Mouse (Mus musculus) heart, adult 2 months (tissue): Measurements from ENCODE around the gene Stc2. TPM values are rescaled to one million over a fixed set of nuclear protein-coding genes. Genes with fewer than 3 reads are reported as not detected.

Source experiments
- DNase-seq, 2 experiments: peaks; one replicate each; pipeline ENCODE4 v3.0.0; 2021
- H3K27ac ChIP-seq: fragments of 200-600 bp; 2 replicates; pipeline ENCODE4 v1.8.1; 2022
- H3K27me3 ChIP-seq: fragments of 200-500 bp; 2 replicates; pipeline ENCODE4 v1.6.1; 2012; ENCODE audit warnings: mild to moderate bottlenecking, low read length, inconsistent platforms, mixed read lengths; ENCODE audit not compliant: control insufficient read depth, insufficient read depth
- H3K36me3 ChIP-seq: fragments of 200-500 bp; 2 replicates; pipeline ENCODE4 v1.6.1; 2012; ENCODE audit warnings: low read length, inconsistent platforms; ENCODE audit not compliant: control insufficient read depth, insufficient read depth
- H3K4me1 ChIP-seq: fragments of 200-500 bp; 2 replicates; pipeline ENCODE4 v1.6.1; 2011; ENCODE audit warnings: low read length; ENCODE audit not compliant: control insufficient read depth, insufficient read depth
- H3K4me3 ChIP-seq: fragments of 200-600 bp; 2 replicates; pipeline ENCODE4 v1.8.1; 2022
- H3K79me2 ChIP-seq: fragments of 200-500 bp; replicated peaks from 2 replicates; pipeline ENCODE4 v1.6.1; 2012; ENCODE audit warnings: mild to moderate bottlenecking, inconsistent platforms, low read length, moderate library complexity, mixed read lengths; ENCODE audit not compliant: control insufficient read depth, insufficient read depth
- H3K9ac ChIP-seq: fragments of 200-500 bp; 2 replicates; pipeline ENCODE4 v1.6.1; 2012; ENCODE audit warnings: low read depth, mild to moderate bottlenecking, control low read depth, inconsistent platforms, low read length, mixed read lengths
- CTCF ChIP-seq: fragments of 200-600 bp; IDR thresholded peaks from 2 replicates; pipeline ENCODE4 v1.8.1; 2022; ENCODE audit warnings: antibody characterized with exemption, mild to moderate bottlenecking, moderate library complexity
- EP300 ChIP-seq: fragments of 200-500 bp; IDR thresholded peaks from 2 replicates; pipeline ENCODE4 v1.6.1; 2011; ENCODE audit warnings: low read depth, low read length, control low read depth; ENCODE audit not compliant: insufficient read depth
- POLR2A ChIP-seq: fragments of 200-500 bp; IDR thresholded peaks from 2 replicates; pipeline ENCODE4 v1.6.1; 2011; ENCODE audit warnings: mild to moderate bottlenecking, low read depth, low read length, control low read depth; ENCODE audit not compliant: insufficient read depth
- WGBS: fragments of 180-500 bp; shearing (Covaris S2); methylation state at CpG from one replicate; pipeline ENCODE4 v1.1.7; 2018; 5-methylcytosine and 5-hydroxymethylcytosine counted together
- intact Hi-C: fragments of 180-260 bp; cut with DNase I; formaldehyde crosslinking; loops from one replicate; pipeline ENCODE4 v1.15.1; 2025
- polyA plus RNA-seq: library from polyadenylated mRNA; depleted of rRNA; stranded (reverse); fragments of >200 nt; gene quantifications from 2 replicates; pipeline ENCODE4 v1.2.3, GENCODE M21; 2012
- total RNA-seq, 2 experiments: library from RNA; stranded (reverse); gene quantifications; 2 replicates each; pipeline ENCODE4 v1.2.3; 2021

Gene Stc2
- total and polyA plus RNA-seq, 3 experiments, result 8.3 to 20.7 (median 14.1) TPM

DNA sequence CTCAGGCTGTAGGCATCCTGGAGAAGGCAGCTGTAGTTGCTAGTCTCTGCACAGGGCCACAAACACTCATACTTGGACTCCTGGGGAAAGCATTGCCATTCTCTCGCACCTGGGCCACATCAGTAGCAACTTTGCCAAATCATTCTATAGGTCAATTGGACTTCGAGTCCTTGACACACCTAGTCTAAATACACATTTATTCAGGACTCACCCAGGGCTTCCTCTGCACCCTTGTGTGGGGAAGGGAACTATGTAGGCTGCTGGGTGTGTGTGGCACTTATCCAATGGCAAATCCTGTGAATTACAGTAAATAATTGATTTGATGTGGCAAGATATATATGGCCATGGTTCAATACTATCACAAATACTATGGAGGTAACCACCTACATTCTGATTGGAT, 14.1 kb upstream of the Stc2 start:
- H3K27me3 ChIP-seq, result no peaks in the 10 kb centered on the region
- DNase-seq, result no peak
- no peaks in the 10 kb centered on the region for H3K4me1 ChIP-seq
- 92% methylated on average over 2 of the region's 2 CpGs for WGBS
- intact Hi-C loops, result no loop called here
- H3K4me3 ChIP-seq, result no peak overlapping the region
- H3K79me2 ChIP-seq, result no peaks in the 10 kb centered on the region
- TF ChIP-seq POLR2A (no peak), CTCF (no peak), EP300 (no peak)
- H3K9ac ChIP-seq, result no peak overlapping the region
- H3K27ac ChIP-seq, result no peak overlapping the region
- H3K36me3 ChIP-seq, result no peaks in the 10 kb centered on the region

DNA sequence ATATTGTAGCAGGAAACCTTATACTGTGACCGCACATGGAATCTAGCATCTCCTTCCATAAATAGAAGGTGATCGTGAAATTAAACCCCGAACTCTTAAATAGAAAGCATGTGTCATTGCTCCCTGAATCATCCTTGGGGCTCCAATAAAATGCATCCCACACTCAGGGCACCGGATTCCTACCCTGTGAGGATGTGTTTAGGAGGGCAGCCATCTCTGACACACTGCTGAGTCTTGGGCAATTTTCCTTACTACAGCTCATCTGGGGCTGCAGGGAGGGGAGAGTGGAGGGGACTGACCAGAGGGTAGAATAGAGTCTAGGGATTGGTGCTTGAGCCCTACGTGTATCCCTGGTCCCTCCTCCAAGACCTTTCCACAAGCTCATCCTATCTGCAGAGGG, 12.3 kb upstream of the Stc2 start:
- Histone ChIP-seq H3K27ac (no peak overlapping the region), H3K27me3 (no peaks in the 10 kb centered on the region), H3K9ac (no peak overlapping the region), H3K36me3 (no peaks in the 10 kb centered on the region), H3K4me3 (no peak overlapping the region), H3K4me1 (no peaks in the 10 kb centered on the region), H3K79me2 (no peaks in the 10 kb centered on the region)
- TF ChIP-seq POLR2A, result no peak
- TF ChIP-seq CTCF, result no peak
- TF ChIP-seq EP300, result no peak
- intact Hi-C loops, result no loop called here
- DNase-seq, result no peak
- WGBS, result 79% methylated on average over 5 of the region's 5 CpGs

- Histone ChIP-seq H3K36me3 (no peaks in the 10 kb centered on the region), H3K4me1 (no peaks in the 10 kb centered on the region), H3K27ac (no peak overlapping the region), H3K9ac (no peak overlapping the region), H3K27me3 (no peaks in the 10 kb centered on the region), H3K4me3 (no peak overlapping the region), H3K79me2 (no peaks in the 10 kb centered on the region)
- 78% methylated on average over 7 of the region's 7 CpGs for WGBS
- intact Hi-C loops, result loop anchor here (1.0 to 10.0 kb wide), 2 partner anchors 125 to 389 kb away; partner anchors contain the start of gene Chac2
- no peak for DNase-seq
- TF ChIP-seq CTCF (peak; percentile 71), EP300 (no peak)
Measured at GRCm38 (mm10) chr11:31373438-31373837, 3.6 kb upstream of the Stc2 start.

DNA sequence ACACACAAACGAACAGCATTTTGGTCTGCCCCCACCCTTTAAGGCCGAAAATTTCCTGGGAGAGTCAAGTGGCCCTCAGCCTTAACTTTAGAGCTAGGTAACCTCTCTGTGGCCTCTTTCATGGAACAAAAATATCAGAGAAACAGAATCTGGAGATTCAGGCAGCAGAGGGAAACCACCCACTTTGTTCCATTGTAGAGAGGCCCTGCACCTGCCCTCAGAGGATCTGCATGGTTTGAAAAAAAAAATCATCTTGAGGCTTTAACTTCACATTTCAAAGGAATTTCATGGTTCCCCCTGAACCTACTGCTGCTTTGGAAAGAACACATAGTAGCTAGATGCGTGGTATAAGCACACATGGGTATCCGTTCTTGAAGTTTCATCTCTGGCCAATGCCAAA, 2.3 kb upstream of the Stc2 start:
- Histone ChIP-seq H3K36me3 (no peaks in the 10 kb centered on the region), H3K4me1 (no peaks in the 10 kb centered on the region), H3K27ac (no peak overlapping the region), H3K9ac (no peak overlapping the region), H3K27me3 (no peaks in the 10 kb centered on the region), H3K79me2 (no peaks in the 10 kb centered on the region), H3K4me3 (no peak overlapping the region)
- TF ChIP-seq CTCF (no peak), EP300 (no peak), POLR2A (no peak)
- intact Hi-C loops, result loop anchor here (10.0 kb wide), 1 partner anchor 387 kb away; the partner anchor contains the start of gene Chac2
- DNase-seq, result no peak
- 87% methylated on average over 4 of the region's 4 CpGs for WGBS

- no peak overlapping the region for H3K27ac ChIP-seq
- no peak for DNase-seq
- no peak for TF ChIP-seq EP300
- no peak for TF ChIP-seq POLR2A
- no peak for TF ChIP-seq CTCF
- no peaks in the 10 kb centered on the region for H3K27me3 ChIP-seq
- no peak overlapping the region for H3K4me3 ChIP-seq
- no peaks in the 10 kb centered on the region for H3K4me1 ChIP-seq
- H3K9ac ChIP-seq, result no peak overlapping the region
- 34% methylated on average over 39 of the region's 39 CpGs for whole genome bisulfite sequencing
- no peaks in the 10 kb centered on the region for H3K36me3 ChIP-seq
- no peaks in the 10 kb centered on the region for H3K79me2 ChIP-seq
- intact Hi-C loops, result loop anchor here (2.0 to 10.0 kb wide), 2 partner anchors 245 to 387 kb away; partner anchors contain the start of gene Chac2
Measured at GRCm38 (mm10) chr11:31371256-31371838, 1.5 kb upstream of the Stc2 start.

- no peak for DNase-seq
- Histone ChIP-seq H3K36me3 (no peaks in the 10 kb centered on the region), H3K27ac (no peak overlapping the region), H3K79me2 (no peaks in the 10 kb centered on the region), H3K9ac (no peak overlapping the region), H3K4me1 (no peaks in the 10 kb centered on the region), H3K27me3 (no peaks in the 10 kb centered on the region), H3K4me3 (peak overlapping the region; percentile 31; the same call in 1 of the 2 replicates)
- intact Hi-C loops, result loop anchor here (2.0 to 10.0 kb wide), 2 partner anchors 246 to 386 kb away; partner anchors contain the start of gene Chac2
- TF ChIP-seq EP300 (no peak), POLR2A (no peak), CTCF (no peak)
- WGBS, result 22% methylated on average over 22 of the region's 24 CpGs
Measured at GRCm38 (mm10) chr11:31370436-31371230, 759 bp upstream of the Stc2 start.
